Mouse (Mus musculus) c-Kit-negative CD71-positive TER-119-positive erythroid progenitor cells, embryonic 14.5 days (primary cell): ENCODE data around the gene Aaed1.
A peak's percentile ranks its signal among the peaks of the same experiment; 100 is the strongest.
"Not testable (repeated sequence)": the region's sequence is repeated elsewhere in the genome, so short reads cannot be mapped to it uniquely, and the experiment has no call there.

Experiments used
- DNase-seq: peaks from one replicate; pipeline ENCODE4 v3.0.0-alpha.2; 2013; ENCODE audit warnings: low read depth, low spot score

The Aaed1 gene

GRCm38 (mm10) chr13:64307508-64307907 is 5.0 kb downstream of the Aaed1 start:
- no peak for DNase-seq

GRCm38 (mm10) chr13:64306078-64306477 is 6.4 kb downstream of the Aaed1 start:
- DNase-seq: peak; percentile 11

GRCm38 (mm10) chr13:64299069-64299468 is 13.4 kb downstream of the Aaed1 start:
- DNase-seq: no peak

GRCm38 (mm10) chr13:64286791-64287190 is 25.7 kb downstream of the Aaed1 start:
- no peak for DNase-seq

- no peak for DNase-seq
These were observed 26.2 kb downstream of the Aaed1 start for GRCm38 (mm10) chr13:64286321-64286720.

GRCm38 (mm10) chr13:64284676-64285075 is 27.8 kb downstream of the Aaed1 start:
- DNase-seq: no peak

- no peak for DNase-seq
These were observed 31.6 kb downstream of the Aaed1 start for GRCm38 (mm10) chr13:64280940-64281339.

- DNase-seq: no peak
These were observed 36.8 kb downstream of the Aaed1 start for GRCm38 (mm10) chr13:64275754-64276127.

GRCm38 (mm10) chr13:64274879-64275753 is 37.4 kb downstream of the Aaed1 start, which contains the start of gene Cdc14b:
Gene Cdc14b (minus strand): TSS chr13:64275290.
- DNase-seq: peak; percentile 5

- DNase-seq: no peak
These were observed 38.3 kb downstream of the Aaed1 start for GRCm38 (mm10) chr13:64273891-64274844.

GRCm38 (mm10) chr13:64273352-64273751 is 39.2 kb downstream of the Aaed1 start:
- no peak for DNase-seq

- no peak for DNase-seq
These were observed 44.1 kb downstream of the Aaed1 start for GRCm38 (mm10) chr13:64268384-64268783.

- DNase-seq: no peak
These were observed 45.4 kb downstream of the Aaed1 start for GRCm38 (mm10) chr13:64267151-64267550.

GRCm38 (mm10) chr13:64264586-64264985 is 47.9 kb downstream of the Aaed1 start:
- DNase-seq: no peak

- no peak for DNase-seq
These were observed 52.6 kb downstream of the Aaed1 start for GRCm38 (mm10) chr13:64259903-64260302.

GRCm38 (mm10) chr13:64258516-64258821 is 54.0 kb downstream of the Aaed1 start:
- no peak for DNase-seq

- no peak for DNase-seq
These were observed 54.5 kb downstream of the Aaed1 start for GRCm38 (mm10) chr13:64257814-64258515.

GRCm38 (mm10) chr13:64257010-64257813 is 55.3 kb downstream of the Aaed1 start:
- DNase-seq: no peak

GRCm38 (mm10) chr13:64254185-64254584 is 58.3 kb downstream of the Aaed1 start:
- not testable (repeated sequence) for DNase-seq

- no peak for DNase-seq
These were observed 58.8 kb downstream of the Aaed1 start for GRCm38 (mm10) chr13:64253697-64254096.

- no peak for DNase-seq
These were observed 60.4 kb downstream of the Aaed1 start for GRCm38 (mm10) chr13:64252147-64252546.
